Mouse (Mus musculus) urinary bladder, postnatal 0 days (tissue): ENCODE measurements around the gene Il3ra. TPM values are rescaled to one million over a fixed set of nuclear protein-coding genes. Genes with fewer than 3 reads are reported as not detected.

Source experiments
- polyA plus RNA-seq: library from polyadenylated mRNA; unstranded; fragments of >200 nt; fragmentation: Nextera tagmentation; extraction: Ambion mirVana; gene quantifications from 2 replicates; pipeline ENCODE4 v1.2.1, GENCODE M21; 2015

The Il3ra gene
- polyA plus RNA-seq = 6.8 and 7.2 TPM in 2 replicates

DNA sequence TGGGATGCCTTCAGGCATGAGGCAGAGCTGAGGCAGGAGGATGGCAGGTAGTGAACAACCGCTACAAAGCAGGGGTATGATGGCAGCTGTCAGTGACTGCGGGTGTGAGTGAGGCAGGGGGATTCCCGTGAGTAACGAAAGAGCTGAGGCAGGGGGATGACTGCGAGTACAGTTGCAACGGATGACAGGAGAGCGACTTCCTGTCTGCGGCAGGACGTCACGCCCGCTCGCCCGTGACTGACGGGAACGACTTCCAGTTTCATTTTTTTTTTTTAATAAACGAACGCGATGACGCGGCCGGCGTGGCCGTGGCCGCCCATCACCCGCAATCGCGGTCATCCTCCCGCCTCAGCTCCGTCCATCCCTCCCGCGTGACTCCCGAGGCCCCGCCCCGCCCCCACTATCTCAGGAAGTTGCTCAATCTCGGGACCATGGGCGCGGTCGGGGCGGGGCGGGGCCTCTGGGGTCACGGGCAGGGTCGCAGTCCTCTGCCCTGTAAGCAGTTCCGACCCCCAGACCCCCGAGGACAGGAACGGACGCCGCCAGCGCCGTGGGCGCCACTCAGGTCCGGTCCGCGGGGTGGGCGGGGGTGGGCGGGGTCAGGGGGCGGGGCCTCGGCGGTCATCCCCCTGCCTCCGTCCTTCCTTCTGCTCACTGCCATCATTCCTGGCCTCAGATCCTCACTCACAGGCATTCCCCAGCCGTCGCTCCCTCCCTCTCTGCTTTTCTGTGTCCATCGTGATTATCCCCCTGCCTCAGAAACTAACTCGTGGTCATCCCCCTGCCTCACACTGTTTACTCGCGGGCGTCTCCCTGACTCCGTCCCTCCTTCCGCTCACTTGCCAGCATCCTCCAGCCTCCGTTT, at the start of gene Il3ra:
Gene Il3ra, plus strand, starts transcription at position 328 of the 865 bp plus-strand sequence.

DNA sequence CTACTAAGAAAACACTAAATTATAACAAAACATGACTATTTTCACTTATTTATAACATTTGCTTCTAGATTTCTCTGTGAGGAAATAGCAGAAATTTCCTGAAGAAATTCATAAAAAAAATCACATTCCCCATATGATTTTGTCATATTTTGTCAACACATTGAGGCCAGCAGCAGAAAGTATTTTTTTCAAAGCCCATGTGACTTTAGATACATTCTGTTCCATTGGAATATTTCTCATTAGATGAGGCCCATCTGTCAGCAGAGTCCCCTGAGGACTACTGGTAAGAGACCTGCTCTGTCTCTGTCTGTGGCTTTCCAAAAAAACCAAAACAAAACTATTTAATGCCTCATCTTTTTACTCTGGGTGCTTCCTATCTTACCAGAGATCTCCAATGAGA, 23.5 kb upstream of the Il3ra start, which contains the start of gene Olfr31:
Gene Olfr31, plus strand, starts transcription at position 301 of the 400 bp plus-strand sequence.

DNA sequence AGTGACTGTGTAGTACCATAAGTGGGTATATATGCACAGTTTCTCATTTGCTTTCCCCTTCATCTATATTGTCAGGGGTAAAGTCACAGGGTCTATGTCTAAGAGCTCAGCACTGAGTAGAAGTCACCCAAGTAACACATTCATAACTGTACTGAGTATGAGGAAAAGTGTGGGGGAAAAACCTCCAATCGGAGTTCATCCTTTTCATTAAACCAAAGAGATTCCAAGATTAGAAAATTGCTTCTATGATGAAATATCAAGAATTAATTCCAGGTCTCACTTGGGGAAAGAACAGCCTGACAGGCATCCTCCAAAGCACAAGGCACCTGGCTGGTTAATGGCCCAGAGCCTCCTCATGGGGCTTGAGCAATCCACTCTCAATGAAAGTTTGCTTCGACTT, 54.9 kb downstream of the Il3ra start, which contains the start of gene Olfr721-ps1:
Gene Olfr721-ps1, plus strand, starts transcription at position 301 of the 400 bp plus-strand sequence.

Other genes with a start within 250 kb of the Il3ra start
- 178 and 193 TPM in 2 replicates for gene Psmd6, start 225.3 kb upstream of the Il3ra start, polyA plus RNA-seq
- not detected in 2 replicates for gene Olfr720, start 159.4 kb upstream of the Il3ra start, polyA plus RNA-seq
- gene Olfr31, start 23.4 kb upstream of the Il3ra start, polyA plus RNA-seq = not detected in 2 replicates
- not detected in 2 replicates for gene Olfr721-ps1, start 55.0 kb downstream of the Il3ra start, polyA plus RNA-seq